Mouse (Mus musculus): ENCODE measurements around the gene Mcu. TPM values are rescaled to one million over a fixed set of nuclear protein-coding genes. Genes with fewer than 3 reads are reported as not detected.

Mcu gene
- polyA plus RNA-seq, 1 experiment, result 5.3 TPM

DNA sequence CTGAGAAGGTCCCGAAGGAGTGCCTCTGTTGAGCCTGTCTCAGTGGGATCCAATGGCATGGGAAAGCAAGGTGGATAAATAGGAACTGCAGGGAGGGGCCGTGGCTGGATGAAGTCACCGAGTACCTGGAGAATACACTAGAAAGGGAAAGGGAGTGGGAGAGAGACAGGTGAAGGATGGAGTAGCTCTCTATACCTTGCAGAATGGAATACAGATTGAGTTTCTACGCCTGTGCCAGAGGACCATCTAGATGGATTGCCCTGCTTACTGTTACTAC is 13.0 kb upstream of the Mcu start:
- Histone ChIP-seq H3K27me3 (ENCODE audit: control insufficient read depth, insufficient read depth, low read length) (no peaks in the 10 kb centered on the region), H3K4me3 (ENCODE audit: extremely low read depth, insufficient read depth, insufficient read length) (no peak overlapping the region), H3K27ac (ENCODE audit: insufficient read depth, low read length) (no peak overlapping the region), H3K4me1 (ENCODE audit: control insufficient read depth, insufficient read depth, insufficient read length) (no peaks in the 10 kb centered on the region), H3K36me3 (ENCODE audit: control insufficient read depth, insufficient read depth, low read length) (no peaks in the 10 kb centered on the region)
- 93% methylated on average over 4 of the region's 4 CpGs for WGBS
- DNase-seq (ENCODE audit: low read depth in 1 of 2, low spot score in 2 of 2), result no peak
- TF ChIP-seq POLR2A (IDR thresholded peaks at IDR 0.05; ENCODE audit: low read depth, low read length) (no peak), CTCF (IDR thresholded peaks at IDR 0.05; ENCODE audit: extremely low read depth, insufficient read depth, insufficient read length, insufficient replicate concordance) (no peak)

- Histone ChIP-seq H3K27ac (ENCODE audit: insufficient read depth, low read length) (no peak overlapping the region), H3K36me3 (ENCODE audit: control insufficient read depth, insufficient read depth, low read length) (no peaks in the 10 kb centered on the region), H3K4me3 (ENCODE audit: extremely low read depth, insufficient read depth, insufficient read length) (no peak overlapping the region), H3K4me1 (ENCODE audit: control insufficient read depth, insufficient read depth, insufficient read length) (no peaks in the 10 kb centered on the region), H3K27me3 (ENCODE audit: control insufficient read depth, insufficient read depth, low read length) (no peaks in the 10 kb centered on the region)
- 84% methylated on average over 17 of the region's 17 CpGs for WGBS
- no peak for TF ChIP-seq CTCF (IDR thresholded peaks at IDR 0.05; ENCODE audit: extremely low read depth, insufficient read depth, insufficient read length, insufficient replicate concordance)
- no peak for TF ChIP-seq POLR2A (IDR thresholded peaks at IDR 0.05; ENCODE audit: low read depth, low read length)
- DNase-seq (ENCODE audit: low read depth in 1 of 2, low spot score in 2 of 2), result no peak
These were observed 12.4 kb upstream of the Mcu start for GRCm38 (mm10) chr10:59628641-59629505.

DNA sequence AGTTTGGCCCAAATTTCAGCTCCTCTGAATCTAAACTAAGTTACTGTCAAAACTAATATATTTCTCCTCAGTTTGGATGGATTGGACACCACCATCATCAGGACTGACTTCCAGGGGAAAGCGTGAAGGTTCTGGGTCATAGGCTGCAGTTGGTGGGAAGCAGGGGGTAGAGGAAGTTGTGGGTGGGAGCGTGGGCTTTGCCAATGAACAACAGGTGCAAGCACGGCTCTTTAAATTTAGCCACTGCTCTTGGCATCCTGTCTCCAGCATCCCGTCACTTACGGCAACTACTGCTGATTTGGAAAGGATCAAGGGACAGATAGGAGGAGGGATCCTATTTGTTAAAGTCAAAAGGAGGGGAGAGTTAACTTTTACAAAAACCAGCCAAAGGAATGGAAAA is 7.0 kb upstream of the Mcu start:
- TF ChIP-seq POLR2A (IDR thresholded peaks at IDR 0.05; ENCODE audit: low read depth, low read length) (no peak), CTCF (IDR thresholded peaks at IDR 0.05; ENCODE audit: extremely low read depth, insufficient read depth, insufficient read length, insufficient replicate concordance) (no peak)
- Histone ChIP-seq H3K36me3 (ENCODE audit: control insufficient read depth, insufficient read depth, low read length) (no peaks in the 10 kb centered on the region), H3K27ac (ENCODE audit: insufficient read depth, low read length) (no peak overlapping the region), H3K27me3 (ENCODE audit: control insufficient read depth, insufficient read depth, low read length) (no peaks in the 10 kb centered on the region), H3K4me1 (ENCODE audit: control insufficient read depth, insufficient read depth, insufficient read length) (no peaks in the 10 kb centered on the region), H3K4me3 (ENCODE audit: extremely low read depth, insufficient read depth, insufficient read length) (no peak overlapping the region)
- DNase-seq (ENCODE audit: low read depth in 1 of 2, low spot score in 2 of 2), result no peak
- 12% methylated on average over 5 of the region's 5 CpGs for WGBS

DNA sequence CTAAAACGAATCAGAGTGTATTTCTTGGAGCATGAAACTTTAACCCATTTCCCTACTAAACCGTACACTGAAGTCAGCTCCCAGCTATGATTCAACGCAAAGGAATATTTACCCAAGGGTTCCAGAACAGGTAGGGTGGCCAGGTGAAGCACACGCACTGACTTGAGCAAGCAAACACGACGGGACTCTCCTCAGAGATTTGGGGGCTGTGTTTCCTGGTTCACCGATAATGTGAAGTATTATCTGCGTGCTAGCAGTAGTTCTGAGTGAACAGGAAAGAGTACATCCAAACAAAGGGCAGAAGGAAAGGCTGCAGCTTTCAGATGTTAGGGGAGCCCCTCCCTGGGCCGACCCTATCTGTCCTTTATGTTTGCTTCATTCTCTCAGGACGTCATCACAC is 4.9 kb upstream of the Mcu start:
- Histone ChIP-seq H3K27me3 (ENCODE audit: control insufficient read depth, insufficient read depth, low read length) (no peaks in the 10 kb centered on the region), H3K27ac (ENCODE audit: insufficient read depth, low read length) (no peak overlapping the region), H3K36me3 (ENCODE audit: control insufficient read depth, insufficient read depth, low read length) (no peaks in the 10 kb centered on the region), H3K4me1 (ENCODE audit: control insufficient read depth, insufficient read depth, insufficient read length) (no peaks in the 10 kb centered on the region), H3K4me3 (ENCODE audit: extremely low read depth, insufficient read depth, insufficient read length) (no peak overlapping the region)
- DNase-seq (ENCODE audit: low read depth in 1 of 2, low spot score in 2 of 2), result no peak
- 47% methylated on average over 10 of the region's 10 CpGs for whole genome bisulfite sequencing
- no peak for TF ChIP-seq CTCF (IDR thresholded peaks at IDR 0.05; ENCODE audit: extremely low read depth, insufficient read depth, insufficient read length, insufficient replicate concordance)

GRCm38 (mm10) chr10:59617776-59618175 is 1.3 kb upstream of the Mcu start:
- no peak overlapping the region for H3K4me3 ChIP-seq (ENCODE audit: extremely low read depth, insufficient read depth, insufficient read length)
- no peaks in the 10 kb centered on the region for H3K36me3 ChIP-seq (ENCODE audit: control insufficient read depth, insufficient read depth, low read length)
- H3K27me3 ChIP-seq (ENCODE audit: control insufficient read depth, insufficient read depth, low read length), result 0 out of 2 replicates have a peak, but pooled peaks cover 2% of the 10 kb centered on the region
- no peak overlapping the region for H3K27ac ChIP-seq (ENCODE audit: insufficient read depth, low read length)
- 74% methylated on average over 7 of the region's 7 CpGs for WGBS
- TF ChIP-seq CTCF (IDR thresholded peaks at IDR 0.05; ENCODE audit: extremely low read depth, insufficient read depth, insufficient read length, insufficient replicate concordance), result no peak
- no peak for TF ChIP-seq POLR2A (IDR thresholded peaks at IDR 0.05; ENCODE audit: low read depth, low read length)
- no peaks in the 10 kb centered on the region; the same call in 1 of the 2 replicates for H3K4me1 ChIP-seq (ENCODE audit: control insufficient read depth, insufficient read depth, insufficient read length)
- no peak for DNase-seq (ENCODE audit: low read depth in 1 of 2, low spot score in 2 of 2)

DNA sequence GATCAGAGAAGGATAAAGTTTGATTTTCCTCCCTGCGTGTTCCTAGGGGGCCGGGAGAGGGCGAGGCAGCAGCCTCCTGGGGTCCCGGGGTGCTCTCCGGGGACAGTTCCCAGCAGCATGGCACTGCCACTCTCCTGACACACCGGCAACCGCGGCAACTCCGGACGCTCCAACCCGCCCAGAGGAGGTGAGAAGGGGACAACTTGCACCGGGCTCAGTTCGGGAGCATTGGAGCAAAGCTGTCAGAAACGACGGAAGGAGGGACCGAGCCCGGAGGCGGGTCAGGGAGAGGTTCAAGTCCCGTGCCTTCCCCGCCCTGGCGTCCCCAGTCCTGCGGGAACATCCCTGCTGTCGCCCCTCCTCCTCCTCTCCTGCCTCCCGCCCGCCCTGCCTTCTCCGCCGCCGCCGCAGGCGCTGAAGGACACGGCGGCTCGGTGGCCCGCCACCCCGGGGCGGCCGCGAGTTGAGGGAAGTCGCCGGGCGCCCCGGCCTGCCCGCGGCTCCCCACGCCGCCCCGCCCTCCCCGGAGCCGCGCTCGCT is 441 bp downstream of the Mcu start, which contains the start of gene Gm10322:
Gene Gm10322, plus strand, starts transcription at position 83 of the 540 bp plus-strand sequence.
- WGBS, result under 1% methylated on average over 47 of the region's 51 CpGs
- TF ChIP-seq CTCF (IDR thresholded peaks at IDR 0.05; ENCODE audit: extremely low read depth, insufficient read depth, insufficient read length, insufficient replicate concordance) (no peak), POLR2A (IDR thresholded peaks at IDR 0.05; ENCODE audit: low read depth, low read length) (no peak)
- H3K36me3 ChIP-seq (ENCODE audit: control insufficient read depth, insufficient read depth, low read length), result no peaks in the 10 kb centered on the region
- peak in 1 of 2 experiments; percentile 41 for DNase-seq (ENCODE audit: low read depth in 1 of 2, low spot score in 2 of 2)
- no peaks in the 10 kb centered on the region; the same call in 1 of the 2 replicates for H3K4me1 ChIP-seq (ENCODE audit: control insufficient read depth, insufficient read depth, insufficient read length)
- H3K4me3 ChIP-seq (ENCODE audit: extremely low read depth, insufficient read depth, insufficient read length), result peak within 1 kb of the TSS; percentile 93
- no peak within 1 kb of the TSS; the same call in 1 of the 2 replicates for H3K27ac ChIP-seq (ENCODE audit: insufficient read depth, low read length)
- H3K27me3 ChIP-seq (ENCODE audit: control insufficient read depth, insufficient read depth, low read length), result 0 out of 2 replicates have a peak, but pooled peaks cover 2% of the 10 kb centered on the region

GRCm38 (mm10) chr10:59615411-59615810 is 1.1 kb downstream of the Mcu start:
- TF ChIP-seq CTCF (IDR thresholded peaks at IDR 0.05; ENCODE audit: extremely low read depth, insufficient read depth, insufficient read length, insufficient replicate concordance), result no peak
- TF ChIP-seq POLR2A (IDR thresholded peaks at IDR 0.05; ENCODE audit: low read depth, low read length), result no peak
- Histone ChIP-seq H3K27ac (ENCODE audit: insufficient read depth, low read length) (no peak overlapping the region), H3K36me3 (ENCODE audit: control insufficient read depth, insufficient read depth, low read length) (no peaks in the 10 kb centered on the region), H3K27me3 (ENCODE audit: control insufficient read depth, insufficient read depth, low read length) (0 out of 2 replicates have a peak, but pooled peaks cover 2% of the 10 kb centered on the region), H3K4me1 (ENCODE audit: control insufficient read depth, insufficient read depth, insufficient read length) (no peaks in the 10 kb centered on the region; the same call in 1 of the 2 replicates), H3K4me3 (ENCODE audit: extremely low read depth, insufficient read depth, insufficient read length) (peak overlapping the region; percentile 93; the same call in 1 of the 2 replicates)
- DNase-seq (ENCODE audit: low read depth in 1 of 2, low spot score in 2 of 2), result no peak
- 66% methylated on average over 5 of the region's 5 CpGs for WGBS

Data from spleen, adult 2 months (tissue).